Mouse (Mus musculus) hindlimb bud, embryonic 11.5 days (tissue): Measurements from ENCODE around the gene Pax2.

Experiments
- DNase-seq: peaks from one replicate; pipeline ENCODE4 v3.0.0-alpha.2; 2012; ENCODE audit warnings: low read depth, low spot score; ENCODE audit errors: extremely low spot score

The Pax2 gene

DNA sequence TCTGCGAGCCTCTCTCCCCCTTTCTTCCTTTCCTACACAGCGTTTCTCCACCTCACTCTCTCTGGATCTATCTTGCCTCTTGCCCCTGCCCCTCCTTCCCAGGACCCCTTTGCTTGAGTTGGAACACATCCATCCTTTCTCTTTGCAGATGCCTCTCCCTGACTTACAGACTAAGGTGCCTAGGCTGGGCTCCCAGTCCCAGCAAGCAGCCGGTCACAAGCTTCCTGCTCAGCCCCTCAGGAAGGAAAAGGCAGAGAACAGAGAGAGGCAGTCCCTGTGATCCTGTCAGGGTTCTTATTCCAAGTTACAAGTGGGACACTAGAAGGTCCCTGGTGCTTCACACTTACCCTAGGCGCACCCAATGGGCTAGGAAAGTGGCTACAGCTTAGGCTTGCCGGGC, 7.6 kb upstream of the Pax2 start:
- no peak for DNase-seq

DNA sequence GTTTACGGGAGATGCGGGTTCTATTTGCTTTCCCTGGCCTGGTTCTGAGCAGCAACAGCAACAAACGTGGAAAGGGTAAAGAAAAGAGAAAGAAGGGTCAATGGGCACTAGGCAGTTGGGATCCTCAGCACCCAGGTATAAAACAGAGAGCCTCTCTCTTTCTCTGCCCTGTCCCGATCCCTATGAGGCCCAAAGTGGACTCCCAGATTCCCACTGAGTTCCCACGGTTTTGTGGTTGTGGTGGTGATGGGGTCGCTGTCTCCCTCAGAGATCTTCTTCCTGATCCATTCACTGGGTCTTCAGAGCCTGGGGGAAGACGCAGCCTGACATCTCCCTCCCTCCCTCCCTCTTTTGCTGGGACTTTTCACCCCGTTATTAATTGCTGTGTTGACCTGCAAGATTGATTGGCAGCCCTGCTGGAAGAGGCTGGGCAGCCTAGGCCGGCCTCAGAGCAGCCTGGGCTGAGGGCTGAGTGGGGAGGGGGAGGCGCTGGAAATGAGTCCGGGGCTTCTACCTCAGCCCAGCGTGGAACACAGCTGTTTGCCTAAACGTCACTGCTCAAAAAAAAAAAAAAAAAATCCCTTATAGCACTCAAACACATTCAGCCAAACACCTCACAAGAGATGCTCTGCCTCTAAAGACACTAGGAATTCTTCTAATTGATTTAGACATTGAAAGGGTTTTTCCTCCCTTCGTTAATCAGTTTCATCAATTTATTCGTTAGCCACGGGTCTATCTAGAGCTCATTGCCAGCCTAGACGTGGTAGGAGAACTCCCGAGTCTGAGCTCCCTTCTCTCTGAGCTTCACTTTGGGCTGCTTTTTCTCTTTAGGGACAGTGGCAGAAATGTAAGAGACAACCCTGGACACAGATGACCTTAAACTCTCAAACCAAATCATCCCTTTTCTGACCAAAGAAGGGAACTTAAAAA, 6.5 kb upstream of the Pax2 start:
- DNase-seq, result no peak

DNA sequence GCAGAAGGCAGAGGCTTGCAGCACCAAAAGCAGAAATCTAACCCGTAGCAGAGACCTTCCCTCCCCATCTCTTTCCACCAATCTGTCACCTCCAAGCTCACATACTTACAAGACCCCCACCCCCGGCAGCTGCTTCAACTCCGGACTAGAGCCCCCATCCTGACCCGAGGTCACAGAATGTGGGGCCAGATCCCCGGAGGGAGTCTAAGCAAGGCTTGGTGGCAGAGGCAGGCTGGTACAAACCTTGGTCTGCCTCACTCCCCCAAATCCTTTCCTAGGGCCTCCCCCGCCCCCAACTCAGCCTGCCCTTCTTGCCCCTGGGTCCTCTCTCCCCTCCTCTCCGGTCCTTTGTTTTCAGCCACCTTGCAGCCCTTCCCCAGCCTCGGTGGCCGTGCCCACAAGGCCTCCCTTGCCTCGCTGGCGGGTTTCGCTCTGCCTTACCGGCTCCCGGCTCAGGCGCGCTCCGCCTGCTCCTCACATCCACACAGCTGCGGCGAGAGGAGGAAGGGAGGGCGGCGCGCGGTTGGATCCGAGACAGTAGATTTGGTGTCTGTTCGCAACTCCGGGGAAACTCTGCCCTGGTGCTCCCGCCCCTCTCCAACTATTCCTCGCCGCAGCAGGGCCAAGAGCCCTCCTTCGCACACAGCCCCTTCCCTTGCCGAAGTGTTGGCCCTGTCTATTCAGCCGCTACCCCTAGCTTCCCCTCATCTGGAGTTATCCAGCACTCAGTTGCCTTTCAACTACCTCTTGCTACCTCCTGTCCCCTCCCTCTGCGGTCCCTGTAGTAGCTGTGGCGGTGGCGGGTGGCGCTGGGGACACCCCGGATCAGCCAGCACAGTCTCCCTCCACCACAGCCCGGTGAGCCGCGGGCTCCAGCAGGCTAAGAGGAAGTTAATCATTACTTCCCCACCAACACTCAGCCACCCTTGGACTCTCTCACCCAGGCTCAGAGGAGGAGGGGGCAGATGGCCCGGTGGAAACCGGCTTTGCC, 5.5 kb upstream of the Pax2 start:
- DNase-seq, result no peak

DNA sequence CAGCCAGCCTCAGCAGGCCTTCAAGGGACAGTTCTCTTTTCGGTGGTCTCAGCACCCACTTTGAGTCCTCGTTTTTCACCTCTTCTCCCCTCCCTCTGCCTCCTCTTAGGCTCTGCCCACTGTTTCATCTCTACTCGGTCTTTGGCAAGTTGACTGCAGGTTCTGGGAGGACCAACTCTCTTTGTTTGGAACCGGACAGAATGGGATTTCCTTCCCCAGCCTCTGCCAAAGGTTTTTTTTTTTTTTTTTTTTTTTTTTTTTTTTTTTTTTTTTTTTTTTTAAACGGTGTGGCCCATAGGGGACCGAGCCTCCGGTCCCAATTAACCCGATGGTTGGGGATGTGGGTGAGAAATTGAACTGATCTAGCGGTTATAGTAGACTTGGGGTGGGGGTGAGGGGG, 4.8 kb upstream of the Pax2 start:
- DNase-seq, result no peak

DNA sequence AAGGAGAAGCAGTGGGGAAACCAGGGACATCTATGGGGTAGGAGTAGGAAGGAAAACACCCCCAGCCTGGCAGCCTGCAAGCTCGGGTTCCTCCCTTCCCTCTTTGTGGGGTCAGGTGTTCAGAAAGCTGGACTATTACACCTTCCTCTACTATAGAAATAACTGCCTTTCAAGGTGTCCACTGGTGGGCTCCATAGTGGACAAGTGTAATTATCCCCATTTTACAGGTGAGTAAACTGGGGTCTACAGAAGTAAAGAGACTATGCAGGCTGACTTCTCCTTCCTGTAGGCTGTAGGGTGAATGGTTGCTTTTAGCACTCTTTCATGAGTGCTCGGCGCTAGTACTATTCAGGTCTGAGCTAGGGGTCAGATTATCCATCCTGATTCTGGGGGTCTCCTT, 4.3 kb upstream of the Pax2 start:
- DNase-seq, result no peak

DNA sequence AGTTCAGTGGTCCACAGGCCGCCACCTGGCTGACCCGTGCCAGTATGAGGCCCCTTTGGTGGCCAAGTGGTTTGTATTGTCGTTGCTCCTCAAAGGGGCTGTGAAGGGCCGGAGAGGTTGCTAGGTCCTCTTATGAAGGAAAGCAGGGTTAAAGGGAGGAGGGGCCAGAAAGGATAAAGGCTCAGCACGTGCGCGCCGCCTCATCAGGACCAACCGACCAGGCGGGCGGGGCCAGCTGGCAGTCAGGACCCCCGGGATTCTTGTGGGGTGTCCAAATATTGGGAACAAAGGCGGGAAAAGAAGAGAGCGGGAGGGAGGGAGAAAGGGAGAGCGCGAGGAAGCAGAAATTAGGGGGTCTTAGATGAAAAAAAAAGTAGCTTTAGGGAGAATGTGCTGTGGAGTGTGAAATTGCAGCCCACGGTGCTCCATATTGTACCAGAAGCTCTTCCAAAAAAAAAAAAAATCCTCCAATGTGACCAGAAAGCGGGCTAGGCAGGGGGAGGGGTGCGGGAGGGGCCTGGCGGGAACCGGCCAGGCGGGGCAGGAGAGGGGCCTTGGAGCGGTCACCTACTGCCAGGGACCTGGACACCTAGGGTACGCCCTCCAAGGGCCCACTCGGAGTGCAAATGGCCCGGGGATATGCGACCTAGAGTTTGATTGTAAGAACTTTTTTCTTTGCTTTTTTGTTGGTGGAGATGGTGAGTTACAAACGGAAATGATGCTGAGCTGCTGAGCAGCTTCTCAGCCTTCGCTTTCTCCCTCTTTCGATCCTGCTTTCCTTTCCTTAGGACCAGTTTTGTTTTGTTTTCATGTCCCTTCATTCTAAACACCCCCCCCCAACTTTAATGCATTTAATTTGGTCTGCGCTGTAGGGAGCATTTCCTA, 3.5 kb upstream of the Pax2 start:
- DNase-seq, result no peak

DNA sequence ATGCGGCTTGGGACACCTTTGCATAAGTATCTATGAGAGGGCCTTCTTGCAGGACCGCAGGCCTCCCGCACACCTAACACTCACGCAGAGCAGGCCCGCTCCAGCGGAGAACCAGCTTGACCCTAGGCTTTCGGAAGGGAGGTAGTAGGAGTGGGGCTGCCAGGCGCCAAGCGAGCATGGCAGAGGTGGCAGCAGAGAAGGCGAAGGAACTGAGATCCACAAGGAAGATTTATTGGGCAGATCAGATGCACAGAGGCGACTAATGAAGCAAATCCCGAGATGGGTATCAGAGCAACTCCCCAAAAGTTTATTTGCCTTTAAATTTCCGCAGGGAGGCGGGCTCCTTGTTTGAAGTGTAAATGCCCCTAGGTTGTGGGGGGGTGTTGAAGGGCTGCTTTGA, 2.5 kb upstream of the Pax2 start:
- DNase-seq, result no peak

DNA sequence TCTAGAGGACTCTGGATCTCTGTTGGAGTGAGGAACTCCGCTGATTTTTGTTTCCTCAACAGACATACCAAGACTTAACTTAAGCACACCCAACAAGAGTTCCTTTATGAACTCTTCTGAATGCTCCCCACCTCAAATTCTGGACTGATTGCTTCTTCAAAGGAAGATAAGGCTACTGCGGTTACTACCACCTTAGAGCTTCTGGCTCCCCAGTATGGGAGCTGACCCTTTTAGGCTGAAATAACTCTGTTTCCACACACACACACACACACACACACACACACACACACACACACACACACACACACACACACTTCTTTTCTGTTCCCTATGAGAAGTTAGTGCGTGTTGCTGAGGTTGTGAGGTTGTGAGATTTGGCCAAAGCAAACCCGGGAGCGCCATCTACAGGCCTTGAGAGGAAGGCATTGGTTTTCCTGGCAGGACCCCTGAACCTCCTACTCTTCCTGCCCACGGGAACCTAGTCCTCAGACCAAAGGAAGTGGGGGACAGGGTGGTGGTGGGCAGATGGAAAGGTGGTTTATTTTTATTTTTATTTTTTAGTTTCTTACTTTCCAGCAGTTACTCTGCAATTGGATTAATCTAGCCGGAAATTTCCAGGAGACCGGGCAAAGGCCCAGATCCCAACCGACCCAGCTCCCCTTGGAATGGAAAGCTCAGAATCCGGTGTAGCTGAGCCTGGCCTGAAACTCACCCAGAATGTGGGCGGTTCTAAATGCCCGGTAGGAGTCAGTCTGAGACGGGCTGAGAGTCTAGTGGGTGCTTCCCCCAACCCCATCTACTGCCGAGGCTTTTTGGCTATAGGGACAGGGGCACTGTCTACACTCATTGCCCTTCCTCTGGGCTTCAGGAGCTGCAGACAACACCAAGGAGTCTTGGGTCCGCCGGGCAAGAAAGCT, 1.1 kb upstream of the Pax2 start:
- DNase-seq, result no peak

DNA sequence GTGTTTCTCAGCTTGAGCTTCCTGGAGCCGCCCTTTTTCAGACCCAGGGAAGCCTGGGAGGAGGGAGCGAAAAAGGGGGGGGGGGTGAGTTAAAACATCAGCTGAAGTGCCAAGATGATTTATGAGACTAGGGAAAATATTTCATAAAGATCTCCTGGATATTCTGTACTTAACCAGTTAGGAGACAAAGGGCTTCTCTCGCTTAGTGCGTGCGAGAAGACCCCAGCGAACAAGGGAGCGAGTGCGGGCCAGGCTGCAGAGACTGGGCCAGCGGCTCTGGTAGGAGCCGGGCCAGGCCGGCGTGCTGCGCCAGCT, 510 bp upstream of the Pax2 start:
- DNase-seq, result no peak

DNA sequence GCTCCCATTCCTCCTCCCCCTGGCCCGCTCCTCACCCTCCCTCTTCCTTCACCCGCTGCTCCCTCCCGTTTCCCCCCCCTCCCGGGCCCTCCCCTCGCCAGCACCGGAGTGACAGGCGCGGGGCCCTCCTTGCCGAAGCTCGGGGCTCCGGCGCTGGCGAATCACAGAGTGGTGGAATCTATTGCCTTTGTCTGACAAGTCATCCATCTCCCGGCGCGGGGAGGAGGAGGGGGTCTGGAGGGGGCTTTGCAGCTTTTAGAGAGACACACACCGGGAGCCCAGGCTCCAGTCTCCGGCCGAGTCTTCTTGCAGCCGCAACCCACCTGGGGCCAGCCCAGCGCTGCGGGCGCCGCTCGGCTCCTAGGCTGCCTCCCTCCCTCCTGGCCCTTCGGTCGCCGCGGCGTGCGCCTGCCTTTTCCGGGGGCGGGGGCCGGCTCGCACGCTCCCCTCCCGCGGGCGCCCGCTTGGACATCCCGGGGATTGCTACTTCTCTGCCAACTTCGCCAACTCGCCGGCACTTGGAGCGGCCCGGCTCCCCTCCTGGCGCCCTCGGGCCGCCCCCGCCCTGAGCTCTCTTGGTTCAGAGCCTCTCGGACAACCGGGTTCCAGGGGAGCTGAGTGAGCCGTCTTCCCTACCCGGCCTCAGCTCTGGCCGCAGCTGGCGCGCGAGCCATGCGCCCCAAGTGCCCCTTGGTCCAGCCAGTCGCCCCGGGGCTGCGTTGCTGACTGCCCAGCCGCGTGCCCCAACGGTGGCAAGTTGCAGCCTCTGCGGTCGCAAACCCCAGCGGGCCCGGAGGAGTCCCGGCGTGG, 781 bp downstream of the Pax2 start:
- no peak for DNase-seq

DNA sequence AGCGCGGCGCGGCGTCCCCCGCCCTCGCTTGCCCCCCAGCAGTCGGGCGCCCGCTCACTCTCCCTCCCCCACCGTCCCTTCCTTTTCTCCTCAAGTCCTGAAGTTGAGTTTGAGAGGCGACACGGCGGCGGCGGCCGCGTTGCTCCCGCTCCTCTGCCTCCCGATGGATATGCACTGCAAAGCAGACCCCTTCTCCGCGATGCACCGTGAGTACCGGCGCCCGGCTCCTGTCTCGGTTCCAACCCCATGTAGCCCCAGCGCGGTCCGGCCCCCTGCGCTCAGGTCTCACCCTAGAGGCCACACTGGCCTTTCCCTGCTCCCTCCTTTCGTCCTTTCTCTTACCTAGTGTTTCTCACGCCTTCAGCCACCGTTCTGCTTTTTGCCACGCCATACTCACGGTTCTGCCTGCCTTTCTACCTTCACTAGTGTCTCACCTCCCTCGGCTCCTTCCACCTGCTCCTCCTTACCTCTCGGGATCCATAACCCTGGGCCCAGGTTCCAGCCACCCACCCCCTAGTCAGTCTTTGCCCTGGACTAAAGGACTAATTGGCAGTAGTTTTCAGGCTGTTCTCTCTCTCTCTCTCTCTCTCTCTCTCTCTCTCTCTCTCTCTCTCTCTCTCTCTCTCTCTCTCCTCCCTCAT, 1.5 kb downstream of the Pax2 start:
- DNase-seq, result no peak

DNA sequence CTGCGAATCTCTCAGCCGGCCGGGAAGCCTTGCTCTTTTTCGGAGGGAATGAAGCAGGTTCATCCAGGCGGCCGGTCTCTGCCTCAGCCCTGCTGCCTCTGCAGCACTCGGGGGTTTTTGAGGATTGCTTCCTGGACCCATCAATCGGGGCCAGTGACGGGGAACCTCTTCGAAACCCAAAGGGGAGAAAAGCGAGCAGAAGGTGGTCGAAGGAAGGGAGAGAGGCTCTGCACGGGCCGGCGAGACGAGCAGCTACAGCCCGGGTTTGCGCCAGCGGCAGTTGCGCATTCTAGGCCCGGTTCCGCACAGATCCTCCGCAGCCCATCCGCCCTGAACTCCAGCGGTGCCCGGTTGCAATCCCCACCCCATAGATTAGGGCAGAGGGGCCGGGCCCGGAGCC, 3.0 kb downstream of the Pax2 start:
- DNase-seq, result no peak

DNA sequence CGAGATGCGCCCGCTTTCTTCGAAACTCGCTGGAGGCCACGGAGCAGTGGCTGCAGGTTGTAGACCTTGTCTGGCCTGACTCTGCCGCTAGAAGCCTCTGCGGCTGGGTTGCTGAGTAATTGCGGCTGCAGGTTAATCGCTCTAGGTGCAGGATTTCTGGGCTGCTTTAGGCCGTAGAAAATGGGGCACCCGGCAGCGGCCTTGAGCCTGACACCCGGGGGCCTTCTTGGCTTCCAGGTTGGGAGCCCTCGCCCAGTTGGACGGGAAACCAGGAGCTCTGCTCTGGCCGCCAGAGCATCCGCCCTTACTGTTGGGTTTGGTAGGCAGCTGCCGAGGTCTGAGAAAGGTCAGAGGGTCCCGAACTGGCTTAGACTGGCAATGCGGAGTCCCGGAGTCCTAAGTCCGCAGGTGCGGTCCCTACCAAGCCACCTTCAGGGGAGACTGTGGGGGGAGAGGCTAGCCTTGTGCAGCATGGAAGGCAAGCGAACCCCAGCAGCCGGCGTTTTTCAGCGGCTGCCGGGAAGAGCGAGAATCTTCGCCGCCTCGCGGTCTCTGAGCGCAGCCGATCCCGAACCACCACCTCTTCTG, 3.8 kb downstream of the Pax2 start:
- no peak for DNase-seq

DNA sequence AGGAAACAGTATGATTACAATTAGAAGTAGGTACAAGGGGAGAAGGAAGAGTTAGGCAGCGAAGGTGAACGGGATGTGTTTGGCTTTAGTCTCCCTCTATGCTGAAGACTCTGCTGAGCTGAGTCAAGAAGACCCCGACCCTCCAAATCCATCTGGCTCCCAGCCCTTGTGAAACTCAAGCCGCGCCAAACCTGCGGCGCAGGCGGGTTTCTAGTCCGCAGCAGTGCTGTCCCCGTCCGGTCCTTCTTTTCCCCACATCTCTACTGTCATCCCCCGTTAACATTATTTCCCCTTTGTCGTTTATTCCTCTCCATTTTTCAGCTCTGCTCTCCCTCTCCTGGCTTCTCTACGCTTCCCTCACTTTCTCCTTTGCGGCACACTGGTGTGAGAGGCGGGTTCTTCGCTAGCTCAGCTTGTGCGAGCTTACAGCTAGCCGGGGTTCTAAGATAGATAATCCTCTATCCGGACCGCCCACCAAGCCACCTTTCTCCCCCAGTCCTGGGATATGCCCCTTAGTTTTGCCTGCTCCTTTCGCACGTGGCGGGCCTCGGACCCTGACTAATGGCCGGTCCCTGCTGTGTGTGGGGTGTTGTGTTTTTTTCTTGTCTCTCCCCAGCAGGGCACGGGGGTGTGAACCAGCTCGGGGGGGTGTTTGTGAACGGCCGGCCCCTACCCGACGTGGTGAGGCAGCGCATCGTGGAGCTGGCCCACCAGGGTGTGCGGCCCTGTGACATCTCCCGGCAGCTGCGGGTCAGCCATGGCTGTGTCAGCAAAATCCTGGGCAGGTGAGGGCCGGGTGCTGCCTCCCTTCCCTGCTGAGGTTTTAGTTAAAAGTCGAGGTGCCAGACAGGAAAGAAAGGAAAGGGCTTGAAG, 4.7 kb downstream of the Pax2 start:
- no peak for DNase-seq

DNA sequence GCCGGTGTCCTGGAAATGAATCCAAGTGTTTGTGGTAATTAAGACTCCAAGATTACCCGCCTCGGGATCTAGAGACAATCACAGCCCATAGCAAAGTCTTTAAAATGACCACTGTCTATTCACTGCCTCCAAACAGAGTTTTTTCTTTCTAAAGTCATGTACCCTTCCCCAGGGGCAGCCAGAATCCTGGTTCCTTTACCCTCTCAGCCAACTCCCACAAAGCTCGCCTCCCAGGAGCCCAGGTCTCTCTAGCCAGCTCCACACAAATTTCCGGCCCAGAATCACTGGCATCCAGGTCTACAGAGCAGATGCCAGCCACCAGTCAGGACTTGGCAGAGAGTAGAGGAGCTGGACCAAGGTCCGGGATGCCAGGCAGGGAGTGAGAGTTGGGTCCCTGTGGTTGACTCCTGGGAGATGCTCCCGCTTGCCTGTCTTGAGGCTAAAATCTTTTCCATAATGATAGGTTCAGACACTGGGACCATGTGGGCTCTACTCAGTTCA, 6.3 kb downstream of the Pax2 start:
- DNase-seq, result no peak

DNA sequence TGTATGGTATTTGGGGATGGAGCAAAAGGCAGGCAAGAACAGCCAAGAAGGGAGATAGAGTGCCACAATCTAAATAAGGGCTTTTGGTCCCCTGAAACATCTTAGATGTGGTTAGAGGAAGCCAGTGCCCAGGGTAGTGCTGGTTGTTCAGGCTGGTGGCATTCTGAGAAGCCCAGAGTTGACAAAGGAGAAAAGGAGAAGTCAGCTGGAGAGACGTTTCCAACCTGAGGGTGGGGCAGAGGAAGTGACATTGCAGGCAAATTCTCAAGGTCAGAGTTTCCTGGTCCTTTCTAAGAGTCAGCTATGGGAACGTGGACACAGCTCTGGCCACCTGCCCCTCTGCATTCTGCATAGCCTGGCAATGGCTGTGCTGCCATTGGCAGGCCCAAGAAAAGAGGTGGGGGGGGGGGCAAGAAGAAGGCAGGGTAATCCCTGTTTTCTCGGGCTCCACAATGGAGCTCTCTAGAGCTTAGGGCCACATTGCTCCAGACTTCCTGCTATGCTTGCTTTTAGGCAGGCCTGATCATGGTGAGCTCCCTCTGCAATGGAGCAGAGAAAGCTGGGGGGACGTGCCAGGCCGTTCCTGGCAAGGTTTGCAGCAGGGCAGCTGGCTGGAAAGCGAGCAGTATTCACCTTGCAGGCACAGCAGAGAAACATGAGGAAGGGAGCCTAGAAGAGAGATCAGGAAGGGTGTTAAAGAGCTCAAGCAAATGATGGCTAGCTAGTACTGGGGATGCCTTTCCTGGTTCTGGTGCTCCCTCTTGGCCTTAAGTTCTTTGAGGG, 14.6 kb downstream of the Pax2 start:
- no peak for DNase-seq
